Mouse (Mus musculus) neural tube, embryonic 10.5 days (tissue): Measurements from ENCODE around the gene Ascl5.

Source experiments
- DNase-seq: peaks from one replicate; pipeline ENCODE4 v3.0.0-alpha.2; 2017; ENCODE audit warnings: low spot score; ENCODE audit errors: extremely low spot score

Ascl5 gene

DNA sequence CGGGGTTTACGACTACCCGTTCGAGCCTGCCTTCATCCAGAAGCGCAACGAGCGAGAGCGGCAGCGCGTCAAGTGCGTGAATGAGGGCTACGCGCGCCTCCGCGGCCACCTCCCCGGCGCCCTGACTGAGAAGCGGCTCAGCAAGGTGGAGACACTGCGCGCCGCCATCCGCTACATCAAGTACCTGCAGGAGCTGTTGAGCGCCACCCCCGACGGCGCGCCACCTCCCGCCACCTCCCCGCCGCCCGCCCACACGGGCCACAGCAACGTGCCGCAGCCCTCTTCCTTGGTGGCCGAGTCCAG is 360 bp downstream of the Ascl5 start:
- peak; percentile 42 for DNase-seq

DNA sequence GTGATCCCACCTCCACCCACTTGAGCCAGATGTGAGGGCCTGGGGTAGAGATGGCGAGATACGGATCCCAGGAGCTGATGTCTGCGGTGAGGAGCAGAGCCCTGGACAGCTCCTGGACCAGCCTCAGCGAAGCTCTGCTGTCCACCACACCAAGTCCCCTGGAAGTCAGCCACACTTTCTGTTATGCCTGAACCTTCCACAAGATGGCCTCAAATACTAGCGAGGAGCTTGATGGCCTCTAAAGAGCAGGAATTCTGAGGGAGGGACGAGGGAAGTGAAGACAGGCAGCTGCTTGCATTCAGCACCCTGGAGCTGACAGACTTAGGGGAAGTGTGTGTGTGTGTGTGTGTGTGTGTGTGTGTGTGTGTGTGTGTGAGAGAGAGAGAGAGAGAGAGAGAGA is 861 bp downstream of the Ascl5 start:
- DNase-seq: peak; percentile 73

GRCm38 (mm10) chr1:136052547-136052946 is 1.9 kb downstream of the Ascl5 start, which contains the start of gene Cacna1s:
Gene Cacna1s (plus strand): TSS chr1:136052750.
- no peak for DNase-seq

- no peak for DNase-seq
These were observed 5.2 kb downstream of the Ascl5 start for GRCm38 (mm10) chr1:136055771-136056170.

GRCm38 (mm10) chr1:136058594-136058993 is 8.0 kb downstream of the Ascl5 start:
- DNase-seq: no peak

DNA sequence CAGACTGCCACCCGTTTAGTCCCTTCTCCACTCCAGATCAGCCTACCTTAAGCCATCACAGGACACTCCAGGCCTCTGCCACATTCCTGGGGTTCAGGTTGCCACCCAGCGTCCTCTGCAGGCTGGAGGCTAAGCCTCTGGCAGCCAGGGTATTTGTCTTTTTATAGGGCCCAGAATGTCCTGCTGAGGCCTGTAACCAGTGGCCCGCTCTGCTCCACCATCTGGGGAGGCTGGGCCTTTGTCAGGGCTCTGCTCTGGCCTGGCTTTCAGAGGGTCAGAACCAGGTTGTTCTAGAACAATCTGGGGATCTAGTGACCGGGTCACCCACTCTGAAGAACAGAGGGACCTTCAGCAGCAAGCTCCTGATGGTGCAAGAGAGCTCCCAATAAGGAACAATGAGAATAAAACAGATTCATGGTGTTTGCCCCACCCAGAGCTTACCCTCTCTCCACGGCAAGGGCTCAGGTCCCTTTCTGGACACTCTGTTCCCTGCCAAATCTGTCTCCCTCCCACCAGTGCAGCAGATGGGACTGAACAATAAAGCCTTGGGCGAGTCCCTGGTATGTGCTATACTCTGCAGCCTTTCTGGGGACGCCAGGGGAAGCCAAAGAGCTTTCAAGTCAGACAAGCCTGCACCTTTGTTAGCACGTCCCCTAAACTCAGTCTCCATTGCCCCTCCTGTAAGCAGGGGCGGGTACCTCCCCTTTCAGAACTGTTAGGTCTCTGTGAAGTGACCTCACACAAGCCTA is 10.6 kb downstream of the Ascl5 start:
- no peak for DNase-seq

DNA sequence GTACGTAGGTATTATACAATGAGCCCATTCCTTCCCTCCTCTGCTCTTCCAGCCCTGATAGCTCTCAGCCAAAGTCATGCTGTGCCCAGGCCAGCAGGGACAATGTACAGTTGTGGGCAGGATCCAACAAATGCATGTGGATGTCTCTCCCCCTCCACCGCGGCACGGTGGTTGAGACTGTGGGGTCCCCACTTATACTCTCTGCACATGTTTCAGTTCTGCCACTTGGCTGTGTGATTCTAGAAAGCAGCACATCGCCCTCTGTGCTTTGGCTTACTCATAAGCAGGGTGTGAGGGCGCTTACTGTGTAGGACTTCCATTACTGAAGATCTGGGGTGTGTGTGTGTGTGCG is 11.2 kb downstream of the Ascl5 start:
- no peak for DNase-seq

DNA sequence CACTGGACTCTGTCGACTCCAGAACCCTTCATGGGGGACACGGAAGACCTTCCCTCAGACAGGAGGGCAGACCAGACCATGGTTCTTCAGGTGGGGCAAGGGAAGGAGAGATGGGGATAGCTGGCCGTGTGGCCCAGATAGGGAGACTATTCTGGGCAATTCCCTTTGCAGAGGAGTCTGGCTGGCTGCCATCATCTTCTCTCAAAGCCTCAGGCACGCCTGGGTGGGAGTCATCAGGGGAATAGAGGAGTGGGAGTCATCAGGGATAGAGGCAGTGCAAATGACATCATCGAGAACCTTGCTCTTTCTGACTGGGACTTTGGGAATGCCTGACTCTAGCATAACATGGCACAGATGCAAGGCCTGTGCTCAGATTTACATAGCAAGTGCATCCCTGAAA is 13.4 kb downstream of the Ascl5 start:
- no peak for DNase-seq

GRCm38 (mm10) chr1:136066621-136067020 is 16.0 kb downstream of the Ascl5 start:
- no peak for DNase-seq

DNA sequence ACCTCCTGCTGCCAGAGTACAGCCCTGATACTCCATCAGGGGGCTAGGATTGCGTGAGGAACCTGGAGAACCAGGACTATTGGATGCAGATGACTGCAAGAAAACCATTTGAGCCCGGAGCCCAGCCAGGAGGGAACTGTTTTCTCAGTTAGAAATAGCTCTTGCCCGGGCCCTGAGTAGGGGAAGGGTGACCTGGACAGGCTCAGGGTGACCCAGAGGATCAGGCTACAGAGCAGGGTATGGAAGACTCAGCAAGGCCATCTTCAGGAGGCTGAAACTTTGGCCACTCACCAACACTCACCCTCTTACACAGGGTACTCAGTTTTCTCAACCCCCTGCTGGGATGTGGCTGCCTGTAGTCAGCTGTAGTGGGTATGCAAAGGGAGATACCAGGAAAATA is 17.0 kb downstream of the Ascl5 start:
- no peak for DNase-seq

DNA sequence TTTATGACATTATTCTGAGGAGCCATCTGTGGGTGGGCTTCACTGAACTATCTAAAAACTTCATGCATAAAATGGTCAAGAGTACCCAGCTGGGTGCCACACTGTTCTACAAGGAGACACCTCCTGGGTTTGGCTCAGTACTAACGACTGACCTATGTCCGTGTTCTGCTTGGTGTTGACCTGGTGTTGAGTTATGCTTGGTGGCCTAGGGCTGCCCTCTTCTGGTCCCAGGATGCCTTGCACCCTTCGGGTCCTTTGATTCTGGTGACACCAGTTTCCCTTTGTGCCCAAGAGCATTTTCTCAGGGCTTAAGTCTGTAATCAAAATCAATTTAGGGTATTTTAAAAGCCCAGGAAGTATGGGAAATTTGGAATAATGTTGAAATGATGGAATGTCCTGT is 25.5 kb downstream of the Ascl5 start:
- peak; percentile 30 for DNase-seq

GRCm38 (mm10) chr1:136077656-136078055 is 27.1 kb downstream of the Ascl5 start:
- no peak for DNase-seq

- no peak for DNase-seq
These were observed 30.6 kb downstream of the Ascl5 start for GRCm38 (mm10) chr1:136081161-136081560.

DNA sequence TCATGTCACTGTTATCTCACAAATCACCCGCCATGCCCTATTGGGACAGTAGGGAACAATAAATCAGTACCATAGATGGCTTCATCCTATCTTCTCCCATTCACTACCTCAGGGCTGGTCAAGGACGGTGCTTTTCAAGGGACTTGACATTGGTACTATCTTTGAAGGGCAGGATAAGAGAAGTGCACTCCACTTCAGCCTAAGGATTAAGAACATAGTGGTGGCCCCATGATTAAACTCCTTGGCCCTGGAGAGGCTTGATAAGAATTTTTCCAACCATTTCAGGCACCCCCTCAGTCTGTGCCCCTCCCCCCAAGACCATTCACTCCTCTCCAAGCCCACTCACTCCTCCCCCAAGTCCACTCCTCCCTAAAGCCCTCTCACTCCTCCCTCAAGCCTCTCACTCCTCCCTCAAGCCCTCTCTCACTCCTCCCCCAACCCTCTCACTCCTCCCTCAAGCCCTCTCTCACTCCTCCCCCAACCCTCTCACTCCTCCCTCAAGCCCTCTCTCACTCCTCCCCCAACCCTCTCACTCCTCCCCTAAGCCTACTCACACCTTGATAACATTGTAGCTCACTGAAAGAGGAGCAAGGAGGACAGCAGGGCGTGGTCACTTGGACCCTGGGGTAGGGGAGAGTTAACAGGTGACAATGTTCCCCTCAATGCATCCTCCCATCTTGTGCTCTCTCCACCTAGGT is 35.5 kb downstream of the Ascl5 start:
- no peak for DNase-seq

- no peak for DNase-seq
These were observed 39.0 kb downstream of the Ascl5 start for GRCm38 (mm10) chr1:136089368-136090165.

DNA sequence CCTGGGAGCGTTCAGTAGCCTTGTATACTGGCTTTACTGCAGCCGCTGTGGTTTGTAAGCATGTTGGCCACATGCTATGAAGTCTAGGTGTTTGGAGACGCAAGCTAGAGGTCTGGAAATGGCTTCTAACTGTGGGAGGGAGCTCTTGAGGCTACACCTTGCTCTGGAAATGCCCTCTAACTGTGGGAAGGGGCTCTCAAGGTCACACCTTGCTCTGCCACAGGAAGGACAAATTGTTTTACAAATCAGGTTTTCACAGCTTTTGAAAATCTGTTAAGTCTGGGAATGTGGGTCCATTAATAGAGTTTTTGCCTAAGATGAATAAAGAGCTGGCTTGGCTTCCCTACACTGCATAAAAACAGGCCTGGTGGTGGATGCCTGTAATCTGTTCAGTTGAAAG is 43.1 kb downstream of the Ascl5 start:
- DNase-seq: no peak

- no peak for DNase-seq
These were observed 44.2 kb downstream of the Ascl5 start for GRCm38 (mm10) chr1:136094807-136095206.
